Mouse (Mus musculus): ENCODE measurements around the gene Dgkg.

- TF ChIP-seq POLR2A (IDR thresholded peaks at IDR 0.05; ENCODE audit: borderline replicate concordance, low read depth, low read length) (no peak), CTCF (IDR thresholded peaks at IDR 0.05; ENCODE audit: low read depth, low read length) (no peak)
Observed at GRCm38 (mm10) chr16:22469385-22469784, 187.6 kb downstream of the Dgkg start.
